Mouse (Mus musculus): ENCODE measurements around the gene Ehd3. TPM values are rescaled to one million over a fixed set of nuclear protein-coding genes. Genes with fewer than 3 reads are reported as not detected.

Ehd3 gene
- polyA plus RNA-seq, 1 experiment from 2014 or later = 10.3 TPM

GRCm38 (mm10) chr17:73813031-73813660 lies 9.2 kb downstream of the Ehd3 start:
- no peaks in the 10 kb centered on the region for H3K9me3 ChIP-seq
- WGBS = 80% methylated on average over 8 of the region's 8 CpGs
- peaks cover 9% of the 10 kb centered on the region for H3K4me1 ChIP-seq (replicated peaks)
- no peak overlapping the region for H3K27ac ChIP-seq
- DNase-seq (ENCODE audit: low spot score) = no peak
- no peaks in the 10 kb centered on the region for H3K27me3 ChIP-seq (ENCODE audit: insufficient read depth, poor library complexity, severe bottlenecking)
- no peak overlapping the region for H3K4me3 ChIP-seq
- no peaks in the 10 kb centered on the region for H3K36me3 ChIP-seq

- Histone ChIP-seq H3K27me3 (ENCODE audit: insufficient read depth, poor library complexity, severe bottlenecking) (no peaks in the 10 kb centered on the region), H3K4me3 (no peak overlapping the region), H3K27ac (no peak overlapping the region), H3K36me3 (no peaks in the 10 kb centered on the region), H3K4me1 (replicated peaks) (peaks cover 9% of the 10 kb centered on the region), H3K9me3 (no peaks in the 10 kb centered on the region)
- DNase-seq (ENCODE audit: low spot score) = no peak
- WGBS = 91% methylated on average over 6 of the region's 6 CpGs
Observed at GRCm38 (mm10) chr17:73814500-73815190, 10.7 kb downstream of the Ehd3 start.

GRCm38 (mm10) chr17:73817697-73818380 lies 13.9 kb downstream of the Ehd3 start:
- Histone ChIP-seq H3K4me3 (no peak overlapping the region), H3K27me3 (ENCODE audit: insufficient read depth, poor library complexity, severe bottlenecking) (no peaks in the 10 kb centered on the region), H3K36me3 (no peaks in the 10 kb centered on the region), H3K9me3 (no peaks in the 10 kb centered on the region), H3K27ac (no peak overlapping the region), H3K4me1 (replicated peaks) (0 out of 2 replicates have a peak, but pooled peaks cover 3% of the 10 kb centered on the region)
- DNase-seq (ENCODE audit: low spot score) = no peak
- 87% methylated on average over 9 of the region's 9 CpGs for WGBS

GRCm38 (mm10) chr17:73818936-73819335 lies 15.0 kb downstream of the Ehd3 start:
- Histone ChIP-seq H3K4me3 (no peak overlapping the region), H3K36me3 (no peaks in the 10 kb centered on the region), H3K4me1 (replicated peaks) (0 out of 2 replicates have a peak, but pooled peaks cover 7% of the 10 kb centered on the region), H3K27me3 (ENCODE audit: insufficient read depth, poor library complexity, severe bottlenecking) (no peaks in the 10 kb centered on the region), H3K9me3 (no peaks in the 10 kb centered on the region), H3K27ac (peak overlapping the region; percentile 35; the same call in 1 of the 2 replicates)
- no peak for DNase-seq (ENCODE audit: low spot score)
- 71% methylated on average over 4 of the region's 4 CpGs for WGBS

GRCm38 (mm10) chr17:73820726-73821125 lies 16.8 kb downstream of the Ehd3 start:
- DNase-seq (ENCODE audit: low spot score) = no peak
- Histone ChIP-seq H3K36me3 (no peaks in the 10 kb centered on the region), H3K4me1 (replicated peaks) (0 out of 2 replicates have a peak, but pooled peaks cover 9% of the 10 kb centered on the region), H3K27me3 (ENCODE audit: insufficient read depth, poor library complexity, severe bottlenecking) (no peaks in the 10 kb centered on the region), H3K4me3 (no peak overlapping the region), H3K27ac (no peak overlapping the region), H3K9me3 (no peaks in the 10 kb centered on the region)
- WGBS = 80% methylated on average over 4 of the region's 4 CpGs

- WGBS = 90% methylated on average over 4 of the region's 4 CpGs
- H3K4me1 ChIP-seq (replicated peaks) = 0 out of 2 replicates have a peak, but pooled peaks cover 9% of the 10 kb centered on the region
- no peak for DNase-seq (ENCODE audit: low spot score)
- H3K27ac ChIP-seq = no peak overlapping the region
- peaks cover 5% of the 10 kb centered on the region for H3K36me3 ChIP-seq
- H3K9me3 ChIP-seq = no peaks in the 10 kb centered on the region
- H3K27me3 ChIP-seq (ENCODE audit: insufficient read depth, poor library complexity, severe bottlenecking) = no peaks in the 10 kb centered on the region
- no peak overlapping the region for H3K4me3 ChIP-seq
Observed at GRCm38 (mm10) chr17:73822255-73822654, 18.3 kb downstream of the Ehd3 start.

- Histone ChIP-seq H3K9me3 (no peaks in the 10 kb centered on the region), H3K4me3 (no peak overlapping the region), H3K27ac (peak overlapping the region; percentile 23; the same call in 1 of the 2 replicates), H3K36me3 (peaks cover 16% of the 10 kb centered on the region), H3K27me3 (ENCODE audit: insufficient read depth, poor library complexity, severe bottlenecking) (no peaks in the 10 kb centered on the region), H3K4me1 (replicated peaks) (0 out of 2 replicates have a peak, but pooled peaks cover 9% of the 10 kb centered on the region)
- no peak for DNase-seq (ENCODE audit: low spot score)
- 74% methylated on average over 17 of the region's 17 CpGs for WGBS
Observed at GRCm38 (mm10) chr17:73823121-73824021, 19.4 kb downstream of the Ehd3 start.

- Histone ChIP-seq H3K9me3 (no peaks in the 10 kb centered on the region), H3K27ac (no peak overlapping the region), H3K4me3 (no peak overlapping the region), H3K27me3 (ENCODE audit: insufficient read depth, poor library complexity, severe bottlenecking) (no peaks in the 10 kb centered on the region), H3K4me1 (replicated peaks) (0 out of 2 replicates have a peak, but pooled peaks cover 9% of the 10 kb centered on the region), H3K36me3 (peaks cover 21% of the 10 kb centered on the region)
- WGBS = 81% methylated on average over 6 of the region's 6 CpGs
- no peak for DNase-seq (ENCODE audit: low spot score)
Observed at GRCm38 (mm10) chr17:73824022-73824340, 20.0 kb downstream of the Ehd3 start.

GRCm38 (mm10) chr17:73826106-73826505 lies 22.2 kb downstream of the Ehd3 start:
- 93% methylated on average over 6 of the region's 6 CpGs for WGBS
- Histone ChIP-seq H3K4me1 (replicated peaks) (0 out of 2 replicates have a peak, but pooled peaks cover 9% of the 10 kb centered on the region), H3K9me3 (no peaks in the 10 kb centered on the region), H3K27ac (no peak overlapping the region), H3K27me3 (ENCODE audit: insufficient read depth, poor library complexity, severe bottlenecking) (no peaks in the 10 kb centered on the region), H3K36me3 (peaks cover 36% of the 10 kb centered on the region), H3K4me3 (no peak overlapping the region)
- no peak for DNase-seq (ENCODE audit: low spot score)

GRCm38 (mm10) chr17:73827446-73827845 lies 23.5 kb downstream of the Ehd3 start:
- DNase-seq (ENCODE audit: low spot score) = no peak
- Histone ChIP-seq H3K36me3 (peaks cover 42% of the 10 kb centered on the region), H3K4me3 (no peak overlapping the region), H3K27me3 (ENCODE audit: insufficient read depth, poor library complexity, severe bottlenecking) (no peaks in the 10 kb centered on the region), H3K9me3 (no peaks in the 10 kb centered on the region), H3K4me1 (replicated peaks) (0 out of 2 replicates have a peak, but pooled peaks cover 9% of the 10 kb centered on the region), H3K27ac (no peak overlapping the region)
- 98% methylated on average over 11 of the region's 11 CpGs for WGBS

- Histone ChIP-seq H3K27ac (no peak overlapping the region), H3K4me1 (replicated peaks) (no peaks in the 10 kb centered on the region), H3K9me3 (no peaks in the 10 kb centered on the region), H3K27me3 (ENCODE audit: insufficient read depth, poor library complexity, severe bottlenecking) (no peaks in the 10 kb centered on the region), H3K36me3 (peaks cover 42% of the 10 kb centered on the region), H3K4me3 (no peak overlapping the region)
- WGBS = 87% methylated on average over 1 of the region's 1 CpGs
- DNase-seq (ENCODE audit: low spot score) = no peak
Observed at GRCm38 (mm10) chr17:73830511-73830910, 26.6 kb downstream of the Ehd3 start.

GRCm38 (mm10) chr17:73831427-73831826 lies 27.5 kb downstream of the Ehd3 start:
- Histone ChIP-seq H3K36me3 (peaks cover 42% of the 10 kb centered on the region), H3K9me3 (no peaks in the 10 kb centered on the region), H3K4me1 (replicated peaks) (no peaks in the 10 kb centered on the region), H3K4me3 (no peak overlapping the region), H3K27me3 (ENCODE audit: insufficient read depth, poor library complexity, severe bottlenecking) (no peaks in the 10 kb centered on the region), H3K27ac (no peak overlapping the region)
- WGBS = 79% methylated on average over 4 of the region's 4 CpGs
- no peak for DNase-seq (ENCODE audit: low spot score)

Data from hindbrain, embryonic 10.5 days (tissue).